Mouse (Mus musculus): ENCODE results near the gene Nrxn3. TPM values are rescaled to one million over a fixed set of nuclear protein-coding genes. Genes with fewer than 3 reads are reported as not detected.

The Nrxn3 gene
- total RNA-seq, 2 experiments from 2014 or later, result 0.92 to 1.4 TPM

Small RNA genes lying within 50 kb of the gene (microRNA-seq; reads per million reads assigned to microRNA genes)
- 0 reads per million in 2 experiments for gene Gm23989
- gene Gm27313, result 0 reads per million in 2 experiments

All from gastrocnemius, postnatal 10 days (tissue).